Mouse (Mus musculus): Measurements from ENCODE around the gene H2-M10.1. TPM values are rescaled to one million over a fixed set of nuclear protein-coding genes. Genes with fewer than 3 reads are reported as not detected.

Gene H2-M10.1
- total and polyA plus RNA-seq, 2 experiments from 2014 or later, result not detected

GRCm38 (mm10) chr17:36273796-36274195, 52.2 kb downstream of the H2-M10.1 start:
- Histone ChIP-seq H3K9ac (no peak overlapping the region), H3K9me3 (ENCODE audit: low read length) (no peaks in the 10 kb centered on the region), H3K4me1 (ENCODE audit: insufficient read depth) (peaks cover 15% of the 10 kb centered on the region), H3K36me3 (ENCODE audit: insufficient read depth) (peaks cover 15% of the 10 kb centered on the region), H3K27ac (ENCODE audit: low read depth, low read length) (no peak overlapping the region), H3K4me2 (ENCODE audit: low read depth) (no peak overlapping the region), H3K27me3 (ENCODE audit: insufficient read depth, low read length) (no peaks in the 10 kb centered on the region), H3K4me3 (ENCODE audit: low read depth, low read length) (no peak overlapping the region)
- DNase-seq (no peak), ATAC-seq (no peak)
- WGBS, result 86% methylated on average over 4 of the region's 4 CpGs
- TF ChIP-seq CTCF (IDR thresholded peaks at IDR 0.05; ENCODE audit: low read depth), result no peak

Other genes starting within 250 kb of the H2-M10.1 start
- gene Gm19684, start 204.5 kb downstream of the H2-M10.1 start, total RNA-seq (2014; rRNA removed), result not detected in 2 replicates
- not detected in 2 replicates for gene Gm19684, start 204.5 kb downstream of the H2-M10.1 start, polyA plus RNA-seq (2015; fragmentation: Nextera tagmentation; extraction: Ambion mirVana)
- not detected in 2 replicates for gene Gm7030, start 196.7 kb downstream of the H2-M10.1 start, total RNA-seq (2014; rRNA removed)
- not detected in 2 replicates for gene Gm7030, start 196.7 kb downstream of the H2-M10.1 start, polyA plus RNA-seq (2015; fragmentation: Nextera tagmentation; extraction: Ambion mirVana)
- not detected in 2 replicates for gene Gm8909, start 157.6 kb downstream of the H2-M10.1 start, total RNA-seq (2014; rRNA removed)
- not detected in 2 replicates for gene Gm8909, start 157.6 kb downstream of the H2-M10.1 start, polyA plus RNA-seq (2015; fragmentation: Nextera tagmentation; extraction: Ambion mirVana)
- gene H2-T3, start 135.9 kb downstream of the H2-M10.1 start, total RNA-seq (2014; rRNA removed), result not detected in 2 replicates
- not detected in 2 replicates for gene H2-T3, start 135.9 kb downstream of the H2-M10.1 start, polyA plus RNA-seq (2015; fragmentation: Nextera tagmentation; extraction: Ambion mirVana)
- 39.2 and 58.2 TPM in 2 replicates for gene Rpp21, start 68.1 kb downstream of the H2-M10.1 start, total RNA-seq (2014; rRNA removed)
- gene Rpp21, start 68.1 kb downstream of the H2-M10.1 start, polyA plus RNA-seq (2015; fragmentation: Nextera tagmentation; extraction: Ambion mirVana), result 139 and 159 TPM in 2 replicates
- 27.1 and 27.8 TPM in 2 replicates for gene Trim39, start 53.9 kb downstream of the H2-M10.1 start, total RNA-seq (2014; rRNA removed)
- 7.9 and 11.2 TPM in 2 replicates for gene Trim39, start 53.9 kb downstream of the H2-M10.1 start, polyA plus RNA-seq (2015; fragmentation: Nextera tagmentation; extraction: Ambion mirVana)
- not detected in 2 replicates for gene H2-M10.2, start 39.7 kb downstream of the H2-M10.1 start, total RNA-seq (2014; rRNA removed)
- not detected in 2 replicates for gene H2-M10.2, start 39.7 kb downstream of the H2-M10.1 start, polyA plus RNA-seq (2015; fragmentation: Nextera tagmentation; extraction: Ambion mirVana)
- not detected in 2 replicates for gene H2-M10.3, start 42.3 kb upstream of the H2-M10.1 start, total RNA-seq (2014; rRNA removed)
- gene H2-M10.3, start 42.3 kb upstream of the H2-M10.1 start, polyA plus RNA-seq (2015; fragmentation: Nextera tagmentation; extraction: Ambion mirVana), result not detected in 2 replicates
- gene H2-M10.4, start 136.2 kb upstream of the H2-M10.1 start, total RNA-seq (2014; rRNA removed), result not detected in 2 replicates
- not detected in 2 replicates for gene H2-M10.4, start 136.2 kb upstream of the H2-M10.1 start, polyA plus RNA-seq (2015; fragmentation: Nextera tagmentation; extraction: Ambion mirVana)
- not detected in 2 replicates for gene H2-M11, start 220.9 kb upstream of the H2-M10.1 start, total RNA-seq (2014; rRNA removed)
- gene H2-M11, start 220.9 kb upstream of the H2-M10.1 start, polyA plus RNA-seq (2015; fragmentation: Nextera tagmentation; extraction: Ambion mirVana), result not detected in 2 replicates

All from forebrain, postnatal 0 days (tissue).